ENCODE assay signal across 10 mouse cellular contexts in genomic region chr1:167761785-167762223, GRCm38 (mm10).
DNase-seq lines count a peak whose midpoint lies in the region; ATAC-seq and TF ChIP-seq lines count a peak whose summit lies in the region.
"Had no signal": no experiment of that assay in that cellular context is flagged by ENCODE, and none has a peak within 500 bp of the region (broad histone marks: within the 10 kb centered on the region; RNA-seq: fewer than 3 reads in every experiment).

No protein-coding gene starts in this region.

- 0 out of 2 replicates have a peak overlapping the region, but pooled peaks have one; percentile 10 for H3K9ac ChIP-seq in forebrain, postnatal 0 days
- H3K9ac ChIP-seq in liver, embryonic 11.5 days (ENCODE audit: low read depth, low read length): no peak overlapping the region

- no peaks in the 10 kb centered on the region for H3K9me3 ChIP-seq in forebrain, postnatal 0 days (ENCODE audit: low read length)
- H3K9me3 ChIP-seq in midbrain, embryonic 10.5 days (replicated peaks): no peaks in the 10 kb centered on the region
- H3K9me3 ChIP-seq in liver, embryonic 11.5 days (ENCODE audit: control insufficient read depth, low read length): no peaks in the 10 kb centered on the region

- peak; percentile 84 for DNase-seq in brain, embryonic 14.5 days (ENCODE audit: low read depth)
- peak; percentile 59 for DNase-seq in embryo, embryonic 11 days
- peak; percentile 27 for DNase-seq in forebrain, postnatal 0 days
- DNase-seq in midbrain, embryonic 10.5 days (ENCODE audit: low spot score): peak; percentile 66
- no peak for DNase-seq in thymus, adult 2 months
- DNase-seq in liver, embryonic 11.5 days (ENCODE audit: low spot score): no peak
- DNase-seq in urinary bladder, postnatal 36 days (ENCODE audit: low spot score in 2 of 2): no peak
- DNase-seq: kidney, adult 2 months; lung, postnatal 14 days had no signal

- no peak overlapping the region for H3K4me3 ChIP-seq in forebrain, postnatal 0 days (ENCODE audit: low read depth, low read length)
- peak overlapping the region; percentile 30 for H3K4me3 ChIP-seq in midbrain, embryonic 10.5 days
- no peak overlapping the region for H3K4me3 ChIP-seq in thymus, adult 2 months (ENCODE audit: control insufficient read depth, insufficient read depth, low read length)
- H3K4me3 ChIP-seq in liver, embryonic 11.5 days (ENCODE audit: low read depth, low read length): no peak overlapping the region

- peak; percentile 81 for ATAC-seq in forebrain, postnatal 0 days
- no peak for ATAC-seq in frontal cortex, adult (ENCODE audit: low TSS enrichment)
- no peak for ATAC-seq in liver, embryonic 11.5 days (replicated peaks; ENCODE audit: low FRiP score)

- no peaks in the 10 kb centered on the region; the same call in 1 of the 2 replicates for H3K27me3 ChIP-seq in forebrain, postnatal 0 days (ENCODE audit: insufficient read depth, low read length)
- H3K27me3 ChIP-seq in midbrain, embryonic 10.5 days (ENCODE audit: low read depth, poor library complexity, severe bottlenecking): peaks cover 94% of the 10 kb centered on the region
- H3K27me3 ChIP-seq in thymus, adult 2 months (ENCODE audit: control insufficient read depth, insufficient read depth, low read length): no peaks in the 10 kb centered on the region
- no peaks in the 10 kb centered on the region; the same call in 1 of the 2 replicates for H3K27me3 ChIP-seq in liver, embryonic 11.5 days (replicated peaks; ENCODE audit: control insufficient read depth, insufficient read depth, low read length)

- WGBS in forebrain, postnatal 0 days: 3% methylated on average over 13 of the region's 13 CpGs
- 3% methylated on average over 13 of the region's 13 CpGs for WGBS in midbrain, embryonic 10.5 days
- WGBS in thymus, adult 2 months: 54% methylated on average over 13 of the region's 13 CpGs
- WGBS in liver, embryonic 11.5 days: 29% methylated on average over 13 of the region's 13 CpGs

- peaks cover 6% of the 10 kb centered on the region; the same call in 1 of the 2 replicates for H3K4me1 ChIP-seq in forebrain, postnatal 0 days (ENCODE audit: insufficient read depth)
- H3K4me1 ChIP-seq in midbrain, embryonic 10.5 days: peaks cover 48% of the 10 kb centered on the region
- no peaks in the 10 kb centered on the region for H3K4me1 ChIP-seq in thymus, adult 2 months (replicated peaks; ENCODE audit: control insufficient read depth, insufficient read depth, low read length)
- no peaks in the 10 kb centered on the region for H3K4me1 ChIP-seq in liver, embryonic 11.5 days (replicated peaks; ENCODE audit: control insufficient read depth, insufficient read depth, low read length)

- H3K36me3 ChIP-seq in forebrain, postnatal 0 days (ENCODE audit: insufficient read depth): no peaks in the 10 kb centered on the region
- H3K36me3 ChIP-seq in midbrain, embryonic 10.5 days: no peaks in the 10 kb centered on the region
- H3K36me3 ChIP-seq in thymus, adult 2 months (ENCODE audit: control insufficient read depth, insufficient read depth, low read length): no peaks in the 10 kb centered on the region
- no peaks in the 10 kb centered on the region for H3K36me3 ChIP-seq in liver, embryonic 11.5 days (ENCODE audit: control insufficient read depth, insufficient read depth, low read length)

- H3K4me2 ChIP-seq in forebrain, postnatal 0 days (ENCODE audit: low read depth): peak overlapping the region; percentile 21
- no peak overlapping the region for H3K4me2 ChIP-seq in liver, embryonic 11.5 days

- TF ChIP-seq CTCF in brain, embryonic 14.5 days (IDR thresholded peaks at IDR 0.05; ENCODE audit: borderline replicate concordance, extremely low read depth, insufficient read depth, insufficient read length): no peak
- TF ChIP-seq CTCF in forebrain, postnatal 0 days (IDR thresholded peaks at IDR 0.05; ENCODE audit: low read depth): no peak
- TF ChIP-seq CTCF in thymus, adult 2 months (IDR thresholded peaks at IDR 0.05; ENCODE audit: borderline replicate concordance, control insufficient read depth, extremely low read depth, insufficient read depth, low read length, poor library complexity): no peak

- no peak for TF ChIP-seq POLR2A in brain, embryonic 14.5 days (IDR thresholded peaks at IDR 0.05; ENCODE audit: borderline replicate concordance, extremely low read depth, insufficient read depth, insufficient read length, poor library complexity, severe bottlenecking)
- TF ChIP-seq POLR2A in thymus, adult 2 months (IDR thresholded peaks at IDR 0.05; ENCODE audit: control insufficient read depth, extremely low read depth, insufficient read depth, low read length, poor library complexity): no peak

- no peak overlapping the region for H3K27ac ChIP-seq in forebrain, postnatal 0 days (ENCODE audit: low read depth, low read length)
- peak overlapping the region; percentile 18 for H3K27ac ChIP-seq in midbrain, embryonic 10.5 days (replicated peaks)
- H3K27ac ChIP-seq in thymus, adult 2 months (ENCODE audit: control insufficient read depth, insufficient read depth, low read length): no peak overlapping the region
- no peak overlapping the region for H3K27ac ChIP-seq in liver, embryonic 11.5 days (ENCODE audit: low read depth, low read length)

Comparison
In these comparisons a context has a peak if more than half of its experiments do, and no peak if none do; other contexts are left out.
1. DNase-seq: peak in brain, embryonic 14.5 days (single experiment), embryo, embryonic 11 days (single experiment), forebrain, postnatal 0 days (single experiment) and midbrain, embryonic 10.5 days (single experiment); none in thymus, adult 2 months (single experiment), liver, embryonic 11.5 days (single experiment) and urinary bladder, postnatal 36 days (0 of 2).